Mouse (Mus musculus) thymus, postnatal 4 days (tissue): ENCODE measurements around the gene Gbx2.

Experiments used
- DNase-seq: peaks from one replicate; pipeline ENCODE4 v3.0.0; 2021

Gbx2 gene

GRCm38 (mm10) chr1:89902236-89902635 is 28.7 kb downstream of the Gbx2 start:
- no peak for DNase-seq

- no peak for DNase-seq
Measured at GRCm38 (mm10) chr1:89901381-89901780, 29.6 kb downstream of the Gbx2 start.

- DNase-seq, result no peak
Measured at GRCm38 (mm10) chr1:89899761-89900445, 31.1 kb downstream of the Gbx2 start.

- no peak for DNase-seq
Measured at GRCm38 (mm10) chr1:89899036-89899435, 31.9 kb downstream of the Gbx2 start.

- no peak for DNase-seq
Measured at GRCm38 (mm10) chr1:89895801-89896200, 35.2 kb downstream of the Gbx2 start.

GRCm38 (mm10) chr1:89892281-89892680 is 38.7 kb downstream of the Gbx2 start:
- no peak for DNase-seq

GRCm38 (mm10) chr1:89891400-89891799 is 39.6 kb downstream of the Gbx2 start:
- DNase-seq, result no peak

- no peak for DNase-seq
Measured at GRCm38 (mm10) chr1:89885696-89886095, 45.3 kb downstream of the Gbx2 start.

GRCm38 (mm10) chr1:89884335-89884734 is 46.6 kb downstream of the Gbx2 start:
- DNase-seq, result no peak

- no peak for DNase-seq
Measured at GRCm38 (mm10) chr1:89880834-89881233, 50.1 kb downstream of the Gbx2 start.

GRCm38 (mm10) chr1:89880193-89880592 is 50.8 kb downstream of the Gbx2 start:
- DNase-seq, result no peak

- DNase-seq, result no peak
Measured at GRCm38 (mm10) chr1:89878496-89878895, 52.5 kb downstream of the Gbx2 start.
